Mouse (Mus musculus): ENCODE results near the gene Rora. TPM values are rescaled to one million over a fixed set of nuclear protein-coding genes. Genes with fewer than 3 reads are reported as not detected.

The Rora gene
- polyA plus RNA-seq, 1 experiment from 2014 or later: 7.8 TPM

DNA sequence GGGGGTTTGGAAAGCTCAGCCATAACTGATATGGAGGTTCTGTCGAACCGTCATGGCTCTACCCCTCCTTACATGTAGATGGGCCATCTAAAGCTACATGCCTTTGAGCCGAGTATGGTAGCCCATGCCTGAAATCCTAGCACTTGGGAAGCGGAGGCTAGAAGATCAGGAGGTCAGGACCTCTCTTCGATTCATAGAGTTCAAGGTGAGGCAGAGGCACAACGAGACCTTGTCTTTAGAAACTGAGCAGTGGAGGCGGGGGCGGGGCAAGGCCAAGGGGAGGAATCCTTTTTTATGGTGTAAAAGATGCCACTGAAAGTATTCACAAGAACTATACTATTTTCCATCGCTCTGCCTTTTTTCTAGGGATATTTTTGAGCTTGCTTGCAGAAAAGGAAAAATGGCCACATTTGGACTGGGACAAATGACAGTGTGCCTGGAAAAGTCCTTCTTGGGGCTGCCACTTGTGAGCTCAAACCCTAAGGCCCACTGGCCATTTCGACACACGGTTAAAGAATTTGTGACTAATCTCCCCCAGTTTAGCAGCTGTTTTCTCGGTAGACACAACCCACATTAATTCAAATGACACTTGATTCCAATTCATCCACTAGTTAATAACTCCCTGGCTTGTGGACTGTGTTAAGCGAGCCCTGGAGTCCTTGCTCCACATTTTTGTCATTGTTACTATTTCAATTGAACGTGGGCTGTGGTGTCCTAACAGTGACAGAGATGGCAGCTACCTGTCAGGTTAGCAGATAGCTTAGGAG, 679.4 kb downstream of the Rora start:
- H3K9me3 ChIP-seq (replicated peaks): no peaks in the 10 kb centered on the region
- ATAC-seq (ENCODE audit: low FRiP score): no peak
- H3K36me3 ChIP-seq: no peaks in the 10 kb centered on the region
- no peak overlapping the region for H3K4me3 ChIP-seq
- H3K4me2 ChIP-seq (replicated peaks): no peak overlapping the region
- H3K9ac ChIP-seq: no peak overlapping the region
- no peaks in the 10 kb centered on the region for H3K27me3 ChIP-seq
- peaks cover 5% of the 10 kb centered on the region; the same call in 1 of the 2 replicates for H3K4me1 ChIP-seq
- no peak overlapping the region for H3K27ac ChIP-seq
- WGBS: 83% methylated on average over 14 of the region's 14 CpGs

DNA sequence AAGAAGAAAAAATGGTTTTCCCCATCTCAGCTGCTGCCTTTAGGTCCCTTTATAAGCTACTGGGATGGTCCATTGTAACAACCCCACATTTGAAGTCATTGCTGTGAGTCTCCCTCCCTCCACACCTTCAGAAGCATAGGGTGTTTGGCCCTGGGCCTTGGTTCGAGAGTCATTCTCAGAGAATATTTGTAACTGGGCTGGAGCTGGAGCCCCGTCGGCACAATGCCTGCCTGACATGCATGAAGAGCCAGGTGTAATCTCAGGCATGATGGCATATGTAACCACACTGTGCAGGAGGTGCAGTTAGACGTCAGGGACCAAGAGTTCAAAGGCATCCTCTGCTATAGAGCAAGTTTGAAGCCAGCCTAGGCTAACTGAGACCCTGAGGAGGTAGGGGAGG, 680.1 kb downstream of the Rora start:
- Histone ChIP-seq H3K36me3 (no peaks in the 10 kb centered on the region), H3K4me2 (replicated peaks) (no peak overlapping the region), H3K27ac (no peak overlapping the region), H3K4me1 (peaks cover 5% of the 10 kb centered on the region; the same call in 1 of the 2 replicates), H3K27me3 (no peaks in the 10 kb centered on the region), H3K4me3 (no peak overlapping the region), H3K9ac (no peak overlapping the region), H3K9me3 (replicated peaks) (no peaks in the 10 kb centered on the region)
- 79% methylated on average over 4 of the region's 4 CpGs for WGBS
- ATAC-seq (ENCODE audit: low FRiP score): no peak

DNA sequence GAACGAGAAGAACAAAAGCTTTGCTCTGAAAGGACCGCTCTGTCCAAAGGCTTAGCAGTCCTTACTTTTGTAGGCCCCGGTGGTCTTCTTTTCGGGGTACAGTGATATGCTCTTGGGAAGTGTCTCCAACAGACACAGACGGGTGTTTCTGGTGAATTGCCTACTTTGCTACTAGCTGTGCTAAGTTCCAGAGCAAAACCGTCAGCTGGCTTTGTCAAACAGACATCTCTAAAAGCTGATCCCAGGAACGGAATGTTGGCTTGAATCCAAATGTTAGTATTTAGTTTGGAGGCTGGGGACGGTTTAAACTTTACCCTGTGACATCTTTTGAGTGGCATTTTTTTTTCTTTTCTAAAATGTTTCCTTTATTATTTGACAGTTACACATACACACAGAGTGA, 680.5 kb downstream of the Rora start:
- Histone ChIP-seq H3K9ac (no peak overlapping the region), H3K27ac (no peak overlapping the region), H3K9me3 (replicated peaks) (no peaks in the 10 kb centered on the region), H3K27me3 (no peaks in the 10 kb centered on the region), H3K4me2 (replicated peaks) (no peak overlapping the region), H3K36me3 (no peaks in the 10 kb centered on the region), H3K4me1 (peaks cover 5% of the 10 kb centered on the region; the same call in 1 of the 2 replicates), H3K4me3 (no peak overlapping the region)
- WGBS: 62% methylated on average over 8 of the region's 8 CpGs
- no peak for ATAC-seq (ENCODE audit: low FRiP score)

DNA sequence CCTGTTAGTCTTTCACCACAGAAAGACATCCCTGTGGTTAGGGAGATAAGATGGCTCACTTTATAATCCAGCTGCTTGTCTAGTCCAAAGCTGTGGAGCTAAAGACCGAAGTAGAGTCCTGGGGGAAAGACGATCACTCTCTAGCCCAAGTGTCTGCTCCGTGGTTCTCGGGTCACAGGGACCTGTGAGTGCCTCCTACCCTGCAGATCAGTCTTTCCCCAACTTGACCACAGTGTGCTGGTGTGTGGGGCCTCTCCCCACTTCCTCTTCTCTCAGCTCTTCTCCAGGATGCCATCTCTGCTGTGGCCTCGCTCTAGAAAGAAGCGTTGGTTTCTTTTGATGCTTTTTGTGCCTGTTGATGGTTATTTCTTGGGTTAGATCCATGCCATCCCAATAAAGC, 682.5 kb downstream of the Rora start:
- H3K27me3 ChIP-seq: no peaks in the 10 kb centered on the region
- no peak overlapping the region for H3K4me2 ChIP-seq (replicated peaks)
- H3K4me3 ChIP-seq: no peak overlapping the region
- no peak overlapping the region for H3K9ac ChIP-seq
- H3K36me3 ChIP-seq: no peaks in the 10 kb centered on the region
- 92% methylated on average over 6 of the region's 6 CpGs for WGBS
- H3K4me1 ChIP-seq: peaks cover 5% of the 10 kb centered on the region; the same call in 1 of the 2 replicates
- H3K9me3 ChIP-seq (replicated peaks): no peaks in the 10 kb centered on the region
- ATAC-seq (ENCODE audit: low FRiP score): no peak
- H3K27ac ChIP-seq: no peak overlapping the region

DNA sequence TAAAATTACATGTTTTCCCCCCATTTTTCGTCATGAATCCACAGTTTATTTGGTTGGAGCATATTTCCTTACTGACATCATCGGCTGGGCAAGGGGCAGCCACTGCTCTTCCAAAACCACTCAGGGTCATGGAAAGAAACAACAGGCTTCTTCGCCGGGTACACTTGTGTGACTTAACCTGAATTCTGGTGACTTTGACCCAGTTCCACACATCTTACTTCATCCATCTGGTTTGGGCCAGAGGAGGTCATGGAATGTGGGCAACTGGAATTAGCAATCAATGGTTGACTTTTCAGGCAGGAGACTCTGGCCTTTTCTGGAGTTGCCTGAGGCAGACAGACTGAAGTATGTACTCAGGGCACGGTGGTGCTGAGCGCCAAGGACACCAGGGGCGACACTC, 685.6 kb downstream of the Rora start:
- Histone ChIP-seq H3K27ac (no peak overlapping the region), H3K27me3 (no peaks in the 10 kb centered on the region), H3K4me1 (no peaks in the 10 kb centered on the region), H3K4me3 (no peak overlapping the region), H3K36me3 (no peaks in the 10 kb centered on the region), H3K9me3 (replicated peaks) (no peaks in the 10 kb centered on the region), H3K4me2 (replicated peaks) (no peak overlapping the region), H3K9ac (no peak overlapping the region)
- ATAC-seq (ENCODE audit: low FRiP score): no peak
- WGBS: 85% methylated on average over 7 of the region's 7 CpGs

DNA sequence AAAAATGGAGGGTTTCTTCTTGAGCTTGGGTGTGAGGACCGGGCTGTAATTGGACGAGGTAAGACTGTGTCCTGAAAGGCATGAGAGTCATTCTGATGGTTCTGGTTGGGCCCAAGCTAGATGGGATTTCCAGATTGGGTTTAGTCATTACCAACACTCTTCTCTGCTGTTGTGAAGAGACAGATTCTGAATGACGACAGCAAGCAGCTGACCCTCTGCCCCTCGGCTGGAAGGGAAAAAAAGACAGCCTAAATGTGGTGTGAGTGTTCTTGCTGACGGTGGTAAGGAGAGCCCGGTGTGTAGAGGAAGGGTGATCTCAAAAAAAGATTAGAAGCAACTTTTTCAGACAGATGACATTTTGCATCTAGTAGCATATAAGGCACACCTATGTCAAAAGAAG, 686.2 kb downstream of the Rora start:
- 84% methylated on average over 6 of the region's 6 CpGs for WGBS
- Histone ChIP-seq H3K4me2 (replicated peaks) (no peak overlapping the region), H3K4me1 (no peaks in the 10 kb centered on the region), H3K27me3 (no peaks in the 10 kb centered on the region), H3K4me3 (no peak overlapping the region), H3K27ac (no peak overlapping the region), H3K9me3 (replicated peaks) (no peaks in the 10 kb centered on the region), H3K9ac (no peak overlapping the region), H3K36me3 (no peaks in the 10 kb centered on the region)
- no peak for ATAC-seq (ENCODE audit: low FRiP score)

DNA sequence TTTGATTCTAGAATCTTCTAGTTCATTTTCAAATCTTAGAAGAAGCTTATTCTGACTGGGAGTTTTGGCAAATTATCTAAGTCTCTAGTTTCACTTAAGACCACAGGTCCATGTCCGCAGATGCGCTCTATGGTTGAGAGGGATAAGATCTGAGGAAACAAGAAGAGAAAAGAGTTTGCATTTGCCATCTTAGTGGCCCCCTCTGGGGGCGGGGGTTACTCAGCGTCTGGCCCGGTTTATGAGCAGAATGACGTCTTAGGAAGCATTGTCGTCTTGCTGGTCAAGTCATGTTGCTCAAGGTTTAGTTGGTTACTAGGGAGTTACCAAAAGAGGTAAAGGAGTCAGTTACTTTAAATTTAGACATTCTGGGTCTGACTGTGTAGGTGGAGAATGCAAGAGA, 686.8 kb downstream of the Rora start:
- 91% methylated on average over 7 of the region's 7 CpGs for WGBS
- Histone ChIP-seq H3K27me3 (no peaks in the 10 kb centered on the region), H3K4me3 (no peak overlapping the region), H3K4me2 (replicated peaks) (no peak overlapping the region), H3K9ac (no peak overlapping the region), H3K9me3 (replicated peaks) (no peaks in the 10 kb centered on the region), H3K36me3 (no peaks in the 10 kb centered on the region), H3K4me1 (no peaks in the 10 kb centered on the region), H3K27ac (no peak overlapping the region)
- no peak for ATAC-seq (ENCODE audit: low FRiP score)

DNA sequence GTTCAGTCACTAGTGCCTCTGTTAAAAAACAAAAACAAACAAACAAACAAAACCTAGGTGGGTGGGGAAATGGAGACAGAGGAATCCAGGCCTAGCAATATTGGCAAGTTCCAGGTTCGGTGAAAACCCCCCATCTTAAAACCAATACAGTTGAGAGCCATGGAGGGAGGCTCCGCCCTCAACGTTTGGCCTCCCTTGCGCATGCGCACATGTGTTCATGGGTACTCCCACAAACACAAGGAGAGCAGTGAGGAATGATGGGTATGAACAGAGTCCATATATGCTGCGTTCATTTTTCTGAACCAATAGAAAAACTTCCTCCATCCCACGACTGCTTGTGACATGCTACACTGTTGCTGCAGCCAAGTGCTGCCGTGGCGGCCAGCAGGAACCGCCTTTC, 690.3 kb downstream of the Rora start:
- no peak overlapping the region for H3K4me2 ChIP-seq (replicated peaks)
- no peaks in the 10 kb centered on the region for H3K36me3 ChIP-seq
- no peak for ATAC-seq (ENCODE audit: low FRiP score)
- H3K27me3 ChIP-seq: no peaks in the 10 kb centered on the region
- H3K9me3 ChIP-seq (replicated peaks): no peaks in the 10 kb centered on the region
- H3K4me1 ChIP-seq: no peaks in the 10 kb centered on the region
- H3K4me3 ChIP-seq: no peak overlapping the region
- 86% methylated on average over 10 of the region's 10 CpGs for WGBS
- H3K9ac ChIP-seq: no peak overlapping the region
- H3K27ac ChIP-seq: no peak overlapping the region

DNA sequence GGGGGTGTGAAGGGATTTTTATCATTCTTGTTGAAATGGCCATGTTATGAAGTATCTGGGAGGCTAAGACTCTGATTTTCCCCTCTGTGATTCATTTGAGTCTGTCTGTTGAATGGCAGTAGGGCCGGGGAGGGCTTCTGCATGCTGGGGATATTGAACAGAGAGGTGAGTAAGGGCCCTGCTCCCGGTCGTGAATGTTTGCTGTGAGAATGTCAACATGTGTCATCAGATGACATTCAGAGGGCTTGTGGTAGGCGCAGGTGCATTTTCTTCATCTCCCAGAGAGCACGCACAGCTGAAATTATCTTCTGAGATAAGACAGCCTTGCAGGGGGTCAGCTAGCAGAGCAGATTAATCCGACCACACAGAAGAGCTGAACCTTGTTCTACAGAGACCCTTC, 692.0 kb downstream of the Rora start:
- Histone ChIP-seq H3K27me3 (no peaks in the 10 kb centered on the region), H3K4me1 (no peaks in the 10 kb centered on the region), H3K9me3 (replicated peaks) (no peaks in the 10 kb centered on the region), H3K4me2 (replicated peaks) (no peak overlapping the region), H3K27ac (no peak overlapping the region), H3K9ac (no peak overlapping the region), H3K4me3 (no peak overlapping the region), H3K36me3 (no peaks in the 10 kb centered on the region)
- 68% methylated on average over 6 of the region's 6 CpGs for WGBS
- ATAC-seq (ENCODE audit: low FRiP score): no peak

DNA sequence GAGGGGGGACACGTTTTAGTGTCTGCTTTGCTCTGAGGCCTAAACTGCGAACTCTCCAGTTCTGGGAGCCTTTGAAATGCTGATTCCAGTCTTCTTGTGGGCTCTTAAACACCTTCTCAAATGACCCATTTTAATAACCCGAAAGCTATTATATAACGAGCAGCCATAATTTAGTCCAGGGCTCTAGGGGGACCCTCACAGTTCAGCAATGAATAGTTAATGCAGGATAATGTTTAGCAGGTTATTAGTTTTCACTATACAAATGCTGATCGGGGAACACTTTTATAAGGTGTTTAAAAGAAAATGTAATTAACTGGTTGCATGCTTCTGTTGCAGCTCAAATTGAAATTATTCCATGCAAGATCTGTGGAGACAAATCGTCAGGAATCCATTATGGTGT, 694.2 kb downstream of the Rora start:
- ATAC-seq (ENCODE audit: low FRiP score): no peak

DNA sequence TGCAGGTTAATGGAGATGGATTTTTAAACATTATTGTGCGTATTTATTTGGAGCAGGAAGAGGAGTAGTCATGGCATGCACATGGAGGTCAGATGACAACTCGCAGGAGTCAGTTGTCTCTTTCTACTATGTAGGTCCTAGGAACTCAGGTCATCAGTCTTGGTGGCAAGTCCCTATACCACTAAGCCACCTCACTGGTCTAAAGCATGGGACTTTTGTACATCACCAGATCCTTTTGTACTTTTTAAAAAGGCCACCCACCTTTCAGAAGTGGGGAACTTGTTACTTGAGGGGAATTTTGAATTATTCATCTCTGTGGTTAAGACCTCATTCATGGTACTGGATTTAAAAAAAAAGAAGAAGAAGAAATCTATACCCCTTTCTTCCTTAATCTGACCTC, 696.0 kb downstream of the Rora start:
- Histone ChIP-seq H3K27me3 (no peaks in the 10 kb centered on the region), H3K9ac (no peak overlapping the region), H3K4me3 (no peak overlapping the region), H3K9me3 (replicated peaks) (no peaks in the 10 kb centered on the region), H3K4me1 (no peaks in the 10 kb centered on the region), H3K27ac (no peak overlapping the region), H3K4me2 (replicated peaks) (no peak overlapping the region), H3K36me3 (no peaks in the 10 kb centered on the region)
- WGBS: 92% methylated on average over 2 of the region's 2 CpGs
- no peak for ATAC-seq (ENCODE audit: low FRiP score)

More for the DNA sequence above, 694.2 kb downstream of the Rora start:
- 60% methylated on average over 6 of the region's 6 CpGs for WGBS
- Histone ChIP-seq H3K9ac (no peak overlapping the region), H3K27me3 (no peaks in the 10 kb centered on the region), H3K4me2 (replicated peaks) (no peak overlapping the region), H3K27ac (no peak overlapping the region), H3K4me3 (no peak overlapping the region), H3K36me3 (no peaks in the 10 kb centered on the region), H3K9me3 (replicated peaks) (no peaks in the 10 kb centered on the region), H3K4me1 (no peaks in the 10 kb centered on the region)

DNA sequence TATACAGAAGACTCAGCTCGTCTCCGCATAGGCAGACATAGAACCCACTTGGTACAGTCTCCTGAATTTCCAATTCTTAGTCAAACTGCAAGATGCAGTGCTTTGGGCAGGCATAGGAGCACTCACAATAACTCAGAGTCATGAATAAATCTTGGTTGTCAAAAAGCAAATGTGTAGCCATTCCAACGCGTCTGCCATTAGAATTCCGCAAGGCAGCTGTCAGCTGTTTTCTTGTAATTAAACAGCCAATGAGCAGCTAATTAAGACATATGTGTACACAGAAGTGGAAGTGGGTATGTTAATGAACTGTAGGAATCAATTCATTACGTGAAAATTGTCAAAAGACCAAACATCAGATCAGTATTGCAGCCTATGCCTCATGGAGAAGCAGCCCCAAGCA, 700.6 kb downstream of the Rora start:
- H3K4me3 ChIP-seq: no peak overlapping the region
- no peaks in the 10 kb centered on the region for H3K27me3 ChIP-seq
- H3K4me2 ChIP-seq (replicated peaks): no peak overlapping the region
- H3K36me3 ChIP-seq: no peaks in the 10 kb centered on the region
- no peak overlapping the region for H3K27ac ChIP-seq
- WGBS: 82% methylated on average over 6 of the region's 6 CpGs
- no peak for ATAC-seq (ENCODE audit: low FRiP score)
- 0 out of 2 replicates have a peak, but pooled peaks cover 2% of the 10 kb centered on the region for H3K4me1 ChIP-seq
- H3K9ac ChIP-seq: no peak overlapping the region
- H3K9me3 ChIP-seq (replicated peaks): no peaks in the 10 kb centered on the region

DNA sequence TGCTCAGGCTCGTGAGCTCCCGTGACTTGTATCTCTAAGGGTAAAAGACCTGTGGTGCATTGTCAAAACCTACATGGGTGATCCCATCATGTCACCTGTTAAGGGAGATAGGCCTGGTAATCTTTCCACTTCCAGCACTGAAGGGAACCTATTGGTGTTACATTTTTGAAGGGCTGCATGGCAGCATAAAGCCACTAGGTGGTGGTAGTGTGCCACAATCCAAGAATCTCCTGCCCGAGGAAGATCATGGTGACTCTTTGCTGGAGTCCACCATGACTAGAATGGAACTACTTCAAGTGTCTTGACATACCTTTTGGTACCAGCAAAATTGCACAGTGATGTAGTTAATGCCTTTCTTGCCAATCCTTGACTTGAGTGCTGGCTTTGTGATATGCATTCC, 704.2 kb downstream of the Rora start:
- H3K27ac ChIP-seq: no peak overlapping the region
- H3K9ac ChIP-seq: no peak overlapping the region
- no peaks in the 10 kb centered on the region for H3K9me3 ChIP-seq (replicated peaks)
- H3K4me2 ChIP-seq (replicated peaks): no peak overlapping the region
- no peak for ATAC-seq (ENCODE audit: low FRiP score)
- WGBS: 35% methylated on average over 3 of the region's 3 CpGs
- H3K4me3 ChIP-seq: no peak overlapping the region
- no peaks in the 10 kb centered on the region for H3K36me3 ChIP-seq
- 0 out of 2 replicates have a peak, but pooled peaks cover 2% of the 10 kb centered on the region for H3K4me1 ChIP-seq
- H3K27me3 ChIP-seq: no peaks in the 10 kb centered on the region

Measured in hindbrain, embryonic 12.5 days (tissue).